Mouse (Mus musculus): ENCODE results near the gene Polg. TPM values are rescaled to one million over a fixed set of nuclear protein-coding genes. Genes with fewer than 3 reads are reported as not detected.

Gene Polg
- 33.1 and 39.0 TPM in 2 replicates for polyA plus RNA-seq (2012; rRNA removed)

DNA sequence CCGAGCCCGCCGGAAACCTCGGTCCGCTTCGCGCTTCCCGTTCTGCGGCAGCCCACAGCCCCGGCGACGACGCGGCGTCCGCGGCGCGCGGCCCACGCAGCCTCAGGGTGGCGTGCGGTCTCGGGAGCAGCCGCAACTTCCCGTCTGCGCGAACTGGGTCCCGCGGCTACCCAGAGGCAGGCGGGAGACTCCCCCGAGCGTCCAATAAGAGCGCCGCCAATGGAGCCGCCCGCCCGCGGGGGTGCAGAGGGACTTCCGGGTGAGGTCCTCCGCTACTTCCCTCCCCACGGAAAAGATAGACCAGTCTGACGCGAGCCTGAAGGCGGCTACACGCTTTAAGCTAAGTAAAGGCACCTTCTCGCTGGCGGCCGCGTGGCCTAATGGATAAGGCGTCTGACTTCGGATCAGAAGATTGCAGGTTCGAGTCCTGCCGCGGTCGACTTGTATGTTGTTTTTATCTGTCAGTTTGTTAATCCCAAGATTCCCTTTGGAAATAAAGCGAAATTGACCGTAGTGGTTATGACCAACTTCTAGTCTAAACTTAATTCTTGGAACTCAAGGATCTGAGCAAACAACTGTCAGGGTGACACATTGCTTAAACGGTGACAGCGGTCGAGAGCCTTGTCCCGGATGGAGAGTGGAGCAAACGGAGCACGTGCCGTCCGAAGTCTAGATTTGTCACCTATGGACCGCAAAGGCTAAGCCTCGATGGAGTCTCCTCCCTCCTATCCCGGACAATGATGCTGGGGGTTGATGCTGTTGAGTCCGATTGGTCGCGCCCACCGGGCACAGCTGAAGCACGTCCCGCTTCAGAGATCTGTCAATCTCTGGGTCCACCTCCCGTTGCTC, at the start of gene Polg:
Polg (minus strand) TSS at position 310 of the 849 bp plus-strand sequence.
- under 1% methylated on average over 76 of the region's 76 CpGs for WGBS

DNA sequence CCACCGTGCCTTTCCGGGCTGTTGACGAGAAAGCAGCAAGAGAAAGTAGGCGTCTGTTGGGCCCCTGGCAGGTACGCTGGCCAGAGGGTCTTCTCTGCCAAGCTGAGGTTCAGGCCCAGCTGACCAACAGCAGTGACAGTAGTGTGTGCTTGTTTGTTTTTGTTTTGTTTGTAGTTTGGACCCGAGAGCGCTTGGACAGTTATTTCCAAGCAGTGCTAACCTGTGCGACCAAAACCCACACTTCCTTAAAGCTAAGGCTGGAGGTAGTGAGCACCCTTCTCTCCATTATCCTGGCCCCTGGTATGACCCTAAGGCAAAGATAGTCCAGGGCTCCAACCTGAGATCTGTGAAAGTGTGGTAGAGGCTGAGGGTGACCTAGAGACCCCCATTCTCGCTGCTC, 49.7 kb upstream of the Polg start:
- no peak for DNase-seq (ENCODE audit: low read depth, low spot score)
- 55% methylated on average over 9 of the region's 9 CpGs for WGBS

More for the DNA sequence above, at the start of gene Polg:
- peak; percentile 93 for DNase-seq (ENCODE audit: low read depth, low spot score)

DNA sequence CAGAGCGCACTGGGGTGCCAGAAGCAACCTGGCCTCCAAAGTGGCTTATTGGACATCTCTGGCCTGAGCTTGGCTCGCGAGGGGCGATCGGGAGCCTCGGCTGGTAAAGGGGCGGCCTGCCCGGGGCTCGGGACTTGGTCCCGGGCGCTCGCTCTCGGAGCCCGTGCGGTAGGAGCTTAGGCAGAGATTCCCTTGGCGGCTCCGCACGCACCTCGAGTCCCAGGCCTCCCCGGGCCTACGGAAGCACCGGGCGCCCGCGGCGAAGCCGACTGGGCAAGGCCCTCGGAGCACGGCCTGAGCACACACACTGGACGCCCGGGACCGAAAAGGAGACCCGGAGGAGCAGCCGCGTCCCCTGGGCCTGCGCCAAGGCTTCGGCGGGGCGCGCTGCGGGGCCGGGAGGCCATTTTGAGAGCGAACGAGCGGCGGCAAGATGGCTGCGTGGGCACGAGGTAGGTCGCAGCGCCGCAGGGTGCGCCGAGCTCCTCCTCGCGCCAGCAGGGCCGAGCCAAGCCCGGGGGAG, 49.1 kb upstream of the Polg start:
- WGBS, result 7% methylated on average over 57 of the region's 57 CpGs
- DNase-seq (ENCODE audit: low read depth, low spot score), result no peak

DNA sequence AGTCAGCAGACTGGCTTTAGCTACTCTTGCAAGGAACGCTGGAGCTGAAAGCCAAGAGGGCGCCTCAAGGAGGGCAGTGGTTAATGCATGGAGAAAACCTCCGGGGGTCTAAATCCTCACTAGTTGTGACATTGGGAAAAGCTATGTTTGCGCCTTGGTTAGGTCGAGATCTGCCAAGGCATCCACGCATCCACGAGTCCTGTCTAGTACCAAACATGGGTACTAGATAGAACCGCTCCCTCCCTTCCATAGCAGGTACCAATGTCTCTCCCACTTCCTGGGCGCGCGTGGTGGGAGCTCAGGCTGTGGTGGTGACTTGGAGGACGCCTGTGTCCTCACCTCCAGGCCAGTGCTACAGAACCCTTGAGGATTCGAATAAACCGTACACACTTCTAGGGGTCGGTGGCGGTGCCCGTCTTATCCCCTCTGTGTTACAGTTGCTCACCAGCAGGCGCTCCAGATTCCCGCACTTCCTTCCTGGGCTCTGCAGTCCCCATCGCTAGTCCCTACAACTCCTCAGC, 48.3 kb upstream of the Polg start:
- DNase-seq (ENCODE audit: low read depth, low spot score), result no peak
- WGBS, result 6% methylated on average over 20 of the region's 20 CpGs

DNA sequence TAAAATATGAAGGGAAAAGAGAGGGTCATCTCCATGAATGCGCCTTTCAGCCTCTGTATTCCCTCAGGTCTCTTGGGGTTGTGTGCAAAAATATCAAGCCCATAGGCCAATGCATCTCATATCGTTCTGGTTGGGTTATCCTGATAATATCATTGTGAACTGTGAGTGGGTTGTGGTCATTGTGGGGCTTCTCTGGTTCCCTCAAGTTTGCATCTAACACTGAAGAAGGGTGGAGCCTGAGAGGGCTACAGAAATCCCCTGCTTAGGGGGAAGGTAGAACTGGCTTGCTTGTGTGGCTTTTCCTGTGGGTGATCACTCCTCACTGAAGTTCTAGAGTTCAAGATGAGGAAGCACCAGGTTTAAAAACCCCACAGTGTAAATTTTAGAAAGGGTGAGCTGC, 47.3 kb upstream of the Polg start:
- 11% methylated on average over 2 of the region's 2 CpGs for whole genome bisulfite sequencing
- no peak for DNase-seq (ENCODE audit: low read depth, low spot score)

DNA sequence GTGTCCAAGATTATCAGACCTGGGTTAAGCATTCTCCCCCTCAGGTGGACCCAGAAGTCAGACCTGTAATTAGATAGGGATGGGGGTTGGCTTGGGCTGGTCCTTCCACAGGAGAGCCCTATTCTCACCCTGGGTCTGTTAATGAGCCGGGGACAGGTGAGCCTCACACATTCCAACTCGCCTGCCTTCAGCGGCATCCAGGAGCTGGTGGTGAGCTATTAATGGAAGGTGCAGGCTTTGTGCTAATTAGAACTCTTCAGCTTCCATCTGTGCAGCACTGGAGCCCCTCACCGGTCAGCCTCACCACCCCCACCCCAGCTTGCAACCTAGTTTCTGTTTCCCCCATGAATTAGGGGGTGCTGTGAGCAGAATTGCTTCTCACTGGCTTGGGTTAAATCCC, 46.3 kb upstream of the Polg start:
- WGBS, result 18% methylated on average over 4 of the region's 4 CpGs
- DNase-seq (ENCODE audit: low read depth, low spot score), result no peak

DNA sequence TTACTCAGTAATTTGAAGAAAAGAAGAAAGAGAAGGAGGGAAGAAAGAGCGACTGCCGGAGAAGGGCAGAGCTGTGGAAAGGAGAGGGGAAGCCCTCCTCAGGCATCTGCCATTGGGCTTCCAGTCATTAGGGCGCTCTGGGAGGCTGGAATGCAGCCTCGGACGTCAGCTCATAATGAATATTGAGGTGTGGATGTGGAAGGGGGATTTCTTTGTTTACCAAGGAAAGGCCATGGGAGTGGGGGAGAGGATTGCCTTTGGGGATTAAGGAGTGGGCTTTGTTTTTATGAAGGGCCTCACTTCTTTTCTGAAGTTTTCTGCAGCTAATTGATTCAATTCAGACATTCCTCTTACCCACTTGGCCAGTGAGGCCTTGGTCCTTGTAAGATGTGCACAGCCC, 45.5 kb upstream of the Polg start:
- DNase-seq (ENCODE audit: low read depth, low spot score), result no peak
- WGBS, result 12% methylated on average over 5 of the region's 5 CpGs

DNA sequence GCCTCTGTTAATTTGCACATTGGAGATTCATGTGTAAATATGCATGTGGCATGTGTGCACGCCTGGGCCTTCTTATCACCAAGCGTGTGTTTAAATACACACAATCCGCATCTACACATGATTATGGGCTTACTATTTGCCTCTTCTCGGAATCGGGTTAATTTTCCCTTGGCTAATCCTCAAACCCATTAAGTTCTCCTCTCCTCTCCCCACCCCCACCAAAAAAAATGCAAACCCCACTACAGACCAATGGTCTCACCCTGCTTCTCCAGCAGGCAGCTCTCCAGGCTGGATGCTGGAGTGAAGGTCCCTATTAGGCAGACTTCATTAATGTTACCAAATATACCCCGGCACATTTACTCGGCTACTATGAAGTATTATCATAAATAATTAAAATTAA, 45.0 kb upstream of the Polg start:
- 27% methylated on average over 7 of the region's 7 CpGs for WGBS
- no peak for DNase-seq (ENCODE audit: low read depth, low spot score)

DNA sequence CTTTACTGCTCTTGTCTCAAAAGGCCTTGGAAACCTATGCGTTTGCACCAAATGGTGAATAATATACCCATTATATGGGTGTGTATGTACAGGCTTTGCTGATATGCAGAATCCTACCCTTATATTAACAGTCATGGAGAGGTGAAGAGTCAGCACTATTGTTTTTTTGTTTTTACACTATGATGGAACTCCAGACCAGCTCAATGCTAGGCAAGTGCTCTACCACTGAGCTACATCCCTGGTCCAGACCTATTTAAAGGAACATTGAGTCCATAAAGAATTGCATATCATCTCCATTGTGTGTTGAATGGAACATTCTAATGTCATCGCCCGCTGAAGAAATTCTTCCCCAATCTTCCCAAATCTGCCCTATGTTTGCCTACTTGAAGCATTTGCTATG, 44.5 kb upstream of the Polg start:
- DNase-seq (ENCODE audit: low read depth, low spot score), result no peak
- 30% methylated on average over 3 of the region's 3 CpGs for WGBS

DNA sequence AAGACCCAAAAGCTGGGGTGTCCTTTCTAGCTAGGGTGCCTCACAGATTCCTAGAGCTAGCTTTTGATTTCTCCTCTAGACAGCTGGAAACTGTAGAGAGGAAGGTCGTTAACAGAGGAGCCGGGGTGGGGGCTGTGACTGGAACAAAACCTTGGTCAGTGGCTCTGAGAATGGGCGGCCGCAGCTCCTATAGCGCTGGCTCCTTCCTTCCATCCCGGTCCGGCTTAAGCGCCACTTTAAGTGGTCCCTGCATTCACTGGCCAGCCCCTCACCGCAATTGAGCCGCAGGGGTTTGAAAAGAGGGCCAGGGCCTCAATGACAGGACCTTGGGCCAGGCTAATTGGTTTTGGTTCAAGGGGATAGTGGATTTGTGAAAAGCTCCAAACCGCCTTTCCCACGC, 43.5 kb upstream of the Polg start:
- WGBS, result 3% methylated on average over 12 of the region's 12 CpGs

DNA sequence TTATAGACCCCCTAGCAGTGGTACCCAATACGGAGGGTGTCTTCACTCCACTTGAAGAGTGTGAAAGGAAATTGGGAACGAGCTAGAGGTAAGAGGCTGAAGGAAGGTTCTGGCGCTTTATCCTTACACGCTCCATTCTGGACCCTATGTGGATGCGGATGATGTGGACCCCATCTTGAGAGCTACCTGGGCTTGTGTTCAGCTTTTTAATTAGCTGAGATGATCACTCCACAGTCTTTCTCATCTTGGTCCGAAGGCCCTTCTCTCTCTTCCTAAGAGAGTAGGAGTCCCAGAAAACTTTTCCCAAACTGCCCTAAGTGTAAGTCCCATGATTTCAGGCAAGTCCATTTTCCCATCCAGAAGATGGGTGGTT, 43.1 kb upstream of the Polg start:
- no peak for DNase-seq (ENCODE audit: low read depth, low spot score)
- 14% methylated on average over 6 of the region's 6 CpGs for WGBS

More for the DNA sequence above, 43.5 kb upstream of the Polg start:
- no peak for DNase-seq (ENCODE audit: low read depth, low spot score)

DNA sequence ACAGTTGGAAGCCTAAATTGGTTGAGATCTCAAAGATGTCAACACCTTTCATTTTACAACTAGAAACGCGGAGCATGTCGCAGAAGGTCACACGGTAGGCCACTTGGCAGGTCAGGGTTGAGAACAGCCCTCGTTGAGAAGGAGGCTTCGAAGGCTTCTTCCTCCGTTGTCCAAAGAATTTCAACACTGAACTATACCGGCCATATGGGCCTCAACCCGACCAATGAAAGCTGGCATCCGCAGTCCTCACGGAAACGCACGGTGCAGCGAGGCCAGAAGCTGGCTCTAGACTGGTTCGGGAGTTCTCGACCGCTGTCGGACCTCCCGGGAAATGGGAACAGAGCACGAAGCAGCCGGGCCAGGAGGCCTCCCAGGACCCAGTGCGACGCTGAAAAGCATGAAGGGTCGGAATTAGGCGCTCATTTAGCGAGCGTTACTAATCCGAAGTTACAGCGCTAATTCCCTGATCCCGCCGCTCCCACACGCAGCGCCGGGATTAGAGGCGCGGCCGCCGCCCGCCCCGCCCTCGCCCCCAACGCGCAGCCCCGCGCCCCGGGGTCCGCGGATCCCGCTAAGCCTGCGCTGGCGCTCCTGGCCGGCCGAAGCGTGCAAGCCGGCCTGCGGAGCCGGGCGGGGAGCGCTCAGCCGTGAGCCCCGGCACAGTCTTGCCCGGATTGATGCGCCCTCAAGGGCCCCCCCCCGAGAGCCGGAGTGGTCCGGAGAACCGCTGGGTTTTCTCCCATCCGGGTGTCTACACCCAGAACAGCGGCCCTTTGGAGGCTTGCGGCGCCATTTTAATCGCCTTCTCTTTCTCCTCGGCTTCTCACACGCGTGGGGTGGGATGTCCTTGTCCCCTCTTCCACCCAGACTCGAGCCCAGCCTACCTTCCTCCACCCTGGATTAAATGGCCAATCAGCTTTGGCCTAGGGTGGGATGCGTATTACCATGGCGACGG, 42.4 kb upstream of the Polg start:
- no peak for DNase-seq (ENCODE audit: low read depth, low spot score)
- 2% methylated on average over 78 of the region's 79 CpGs for WGBS

DNA sequence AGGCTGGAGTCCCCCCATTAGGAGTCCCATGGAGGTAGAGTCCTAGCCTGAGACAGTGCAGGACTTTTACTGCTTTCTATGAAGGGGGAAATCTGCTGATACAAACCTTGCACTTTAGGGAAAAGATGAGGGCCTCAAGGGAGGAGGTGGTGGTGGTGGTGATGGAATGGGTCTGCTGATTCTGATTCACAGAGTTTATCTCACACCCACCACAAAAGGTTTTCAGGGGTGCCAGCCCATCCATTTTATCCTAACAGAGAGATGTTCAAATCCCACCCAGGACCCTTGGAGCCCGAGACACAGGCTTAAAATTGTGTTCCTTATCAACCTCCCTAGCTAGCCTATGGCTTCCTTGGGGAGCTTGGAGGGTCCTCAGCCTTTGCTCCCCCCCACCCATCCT, 41.6 kb upstream of the Polg start:
- DNase-seq (ENCODE audit: low read depth, low spot score), result no peak
- WGBS, result 13% methylated on average over 1 of the region's 1 CpGs

DNA sequence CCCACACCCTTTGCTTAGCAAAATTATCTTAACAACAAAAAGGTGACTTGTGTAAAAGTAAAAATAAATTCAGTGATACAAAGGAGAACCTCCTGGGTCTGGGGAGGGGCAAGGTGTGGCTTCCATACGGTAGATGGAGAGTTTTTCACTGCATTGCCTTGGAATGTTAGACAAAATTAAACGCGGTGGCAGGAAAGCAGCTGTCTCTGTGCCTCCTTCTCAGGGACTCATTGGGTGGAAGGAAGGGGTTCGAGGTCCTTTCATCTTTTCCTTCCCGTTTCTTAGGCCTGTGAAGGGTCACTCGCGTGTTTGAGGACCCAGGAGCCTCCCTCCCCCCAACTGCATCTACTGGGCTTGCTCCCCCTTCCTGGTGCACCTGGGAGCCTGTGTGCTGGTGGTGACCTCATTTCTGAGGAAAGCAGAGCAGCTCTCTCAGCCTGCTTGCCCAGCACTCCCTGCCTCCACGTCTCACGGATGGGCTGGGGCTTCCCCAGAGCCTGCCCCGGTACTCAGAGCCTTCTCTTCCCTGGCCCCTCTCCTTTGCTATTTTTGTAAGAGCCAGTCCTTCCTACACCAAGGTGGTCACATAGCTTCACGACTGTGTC, 41.0 kb upstream of the Polg start:
- 2% methylated on average over 11 of the region's 11 CpGs for WGBS
- no peak for DNase-seq (ENCODE audit: low read depth, low spot score)

DNA sequence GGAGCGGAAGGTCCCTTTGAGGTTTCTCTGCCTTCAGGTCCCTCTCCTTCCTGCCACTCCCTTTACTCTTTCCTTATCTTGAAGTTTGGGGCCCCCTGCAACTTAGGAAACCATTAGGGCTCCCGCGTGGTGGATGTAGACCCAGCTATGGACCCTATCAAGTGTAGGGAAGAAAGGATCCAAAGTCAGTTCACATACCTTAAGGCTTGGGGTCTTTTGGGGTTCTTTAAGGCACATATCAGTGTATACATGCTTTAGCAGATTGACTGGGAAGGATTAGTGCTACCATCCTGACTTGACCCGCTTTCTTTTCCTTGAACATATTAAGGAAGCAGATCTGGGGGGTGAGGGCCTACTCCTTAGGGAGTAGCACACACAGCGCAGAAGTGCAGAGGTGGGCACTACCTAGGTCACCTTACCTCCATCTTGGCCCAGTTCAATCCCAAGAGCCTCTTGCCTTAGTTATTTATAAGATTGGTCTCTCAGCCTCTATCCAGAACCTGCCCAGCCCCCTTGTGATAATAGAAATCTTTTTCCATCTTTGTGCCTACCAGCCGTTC, 40.4 kb upstream of the Polg start:
- 9% methylated on average over 6 of the region's 6 CpGs for WGBS
- DNase-seq (ENCODE audit: low read depth, low spot score), result no peak

DNA sequence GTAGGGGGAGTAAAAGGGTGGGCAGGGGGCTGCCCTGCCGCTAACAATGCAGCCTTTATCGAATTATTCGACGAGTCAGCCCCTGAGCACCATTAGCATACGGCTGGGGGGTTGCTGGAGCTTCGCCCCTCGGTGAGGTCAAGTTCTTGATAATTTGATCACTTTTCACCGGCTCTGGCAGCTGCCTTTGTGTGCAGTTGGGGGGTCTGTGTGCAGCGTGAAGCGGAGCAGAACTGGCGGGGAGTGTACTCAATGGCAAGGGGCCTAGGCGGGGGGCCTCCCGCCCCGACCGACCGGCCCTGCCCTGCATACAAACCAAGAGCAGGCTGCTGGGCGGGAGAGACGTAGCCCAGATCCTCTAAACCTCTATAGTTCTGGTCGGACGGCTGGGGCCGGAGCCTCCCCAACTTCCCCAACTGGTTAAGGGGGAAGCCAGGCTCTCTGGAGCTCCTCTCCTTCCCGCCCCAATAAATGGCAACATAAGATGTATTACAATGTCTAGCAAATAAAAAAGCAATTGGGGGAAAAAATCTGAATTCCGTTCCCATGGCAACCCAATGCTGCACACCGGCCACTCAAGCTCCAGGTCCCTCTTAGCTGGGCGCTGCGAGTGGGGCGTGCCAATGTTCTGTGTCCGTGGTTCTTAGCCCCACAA, 39.8 kb upstream of the Polg start:
- WGBS, result 2% methylated on average over 28 of the region's 28 CpGs
- no peak for DNase-seq (ENCODE audit: low read depth, low spot score)

DNA sequence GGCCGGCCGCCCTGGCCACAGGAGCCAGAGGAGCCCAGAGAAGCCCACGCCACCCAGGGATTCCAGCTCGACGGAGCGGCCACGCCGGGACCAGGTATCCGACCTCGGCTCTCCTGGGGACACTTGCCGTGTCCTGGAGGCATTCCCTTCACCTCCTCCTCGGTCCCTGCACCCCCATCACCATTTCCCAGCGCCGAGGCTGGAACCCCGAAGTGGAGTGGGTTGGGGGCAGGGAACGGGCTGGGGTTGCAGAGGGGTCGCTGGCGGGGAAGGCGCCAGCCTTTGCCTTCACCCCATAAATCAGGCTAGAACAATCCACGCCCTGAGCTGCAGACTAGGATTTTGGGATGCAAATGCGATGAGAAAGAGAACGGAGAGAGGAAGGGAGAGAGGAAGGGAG, 39.2 kb upstream of the Polg start:
- DNase-seq (ENCODE audit: low read depth, low spot score), result no peak
- WGBS, result 2% methylated on average over 22 of the region's 22 CpGs

DNA sequence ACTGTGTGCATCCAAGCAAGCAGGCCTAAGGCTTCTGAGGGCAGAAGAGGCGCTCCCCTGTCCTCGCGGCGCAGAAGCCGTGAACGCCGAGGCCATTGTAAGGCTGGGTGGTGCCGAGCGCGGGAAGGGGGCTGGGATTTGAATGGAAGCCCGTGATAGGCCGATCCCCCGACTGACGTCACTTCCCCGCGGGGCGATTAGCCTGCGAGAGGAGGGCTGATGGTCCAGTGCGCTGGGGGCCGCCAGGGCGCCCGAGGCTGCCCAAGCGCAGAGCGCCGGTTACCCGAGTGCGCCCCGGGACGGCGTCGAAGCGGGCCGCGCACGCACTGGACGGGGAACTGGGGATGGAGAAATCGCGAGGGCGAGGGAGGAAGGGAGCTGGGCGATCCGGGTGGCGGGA, 38.6 kb upstream of the Polg start:
- DNase-seq (ENCODE audit: low read depth, low spot score), result no peak
- WGBS, result 2% methylated on average over 41 of the region's 42 CpGs

DNA sequence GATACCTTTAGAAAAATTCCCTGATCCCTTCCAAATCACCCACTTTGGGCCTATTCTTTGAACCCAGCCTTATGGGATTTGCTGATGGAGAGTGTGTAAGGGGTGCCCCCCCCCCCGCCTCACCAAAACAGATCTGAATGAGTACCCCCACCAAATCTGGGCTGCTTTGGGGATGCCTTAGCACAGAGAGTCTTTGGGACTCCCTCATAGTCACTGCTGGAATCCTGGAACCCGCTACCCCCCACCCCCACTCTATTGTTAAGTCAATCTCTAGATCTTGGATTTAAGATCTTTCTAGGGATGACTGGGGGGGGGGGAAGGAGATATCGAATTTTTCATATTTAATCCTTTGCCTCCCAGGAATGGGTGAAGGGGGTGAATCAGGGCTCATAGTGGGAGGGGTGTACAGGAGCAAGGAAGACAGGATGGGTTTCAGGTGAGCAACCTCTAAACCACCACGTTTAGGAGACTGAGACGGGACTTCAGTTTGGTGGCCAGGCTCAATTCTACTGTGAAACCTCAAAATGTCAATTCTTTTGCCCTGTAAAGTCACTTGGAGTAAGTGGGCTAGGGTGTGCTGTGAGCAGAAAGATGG, 37.6 kb upstream of the Polg start:
- no peak for DNase-seq (ENCODE audit: low read depth, low spot score)
- WGBS, result 13% methylated on average over 5 of the region's 5 CpGs
